Mouse (Mus musculus) monocyte, adult 59 days (primary cell): ENCODE data around the gene Zfp30. TPM values are rescaled to one million over a fixed set of nuclear protein-coding genes. Genes with fewer than 3 reads are reported as not detected.

Source experiments
- total RNA-seq, 2 experiments: library from RNA; stranded (reverse); gene quantifications; one replicate each; pipeline ENCODE4 v1.2.4; 2023

Zfp30 gene
- under 1 TPM; 0.18 to 0.31 TPM for total RNA-seq

DNA sequence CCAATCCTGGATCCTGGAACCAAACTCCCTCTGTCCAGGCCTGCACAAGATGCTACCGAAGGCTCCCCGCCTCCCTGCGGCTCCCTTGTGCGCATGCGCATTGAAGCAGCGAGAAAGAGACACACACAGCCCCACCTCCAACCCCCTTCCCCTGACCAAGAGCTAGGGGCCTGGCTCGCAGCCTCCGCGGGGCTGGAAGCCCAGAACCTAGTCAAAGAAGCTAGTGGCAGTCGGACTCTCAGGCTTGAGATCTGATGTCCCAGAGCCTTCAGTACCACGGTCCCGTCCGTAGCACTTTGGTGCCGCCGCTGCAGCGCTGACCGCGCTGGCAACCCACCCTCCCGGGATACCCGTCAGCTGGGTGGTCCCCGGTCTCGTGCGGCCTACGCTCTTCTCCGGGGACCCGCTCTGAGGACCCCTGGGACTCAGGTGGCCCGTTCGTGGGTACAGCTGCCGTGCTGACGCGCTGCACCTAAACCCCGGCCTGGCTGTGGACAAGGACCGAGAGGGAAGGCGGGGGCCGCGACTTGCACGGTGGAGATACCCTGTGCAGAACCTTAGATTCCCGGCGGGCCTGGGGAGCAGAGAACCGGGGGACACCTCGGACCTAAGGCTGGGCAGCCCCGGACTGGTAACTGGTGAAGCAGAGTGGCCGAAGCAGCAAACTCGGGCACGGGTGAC, at the start of gene Zfp30:
Zfp30 (plus strand) TSS at position 128 of the 681 bp plus-strand sequence.

DNA sequence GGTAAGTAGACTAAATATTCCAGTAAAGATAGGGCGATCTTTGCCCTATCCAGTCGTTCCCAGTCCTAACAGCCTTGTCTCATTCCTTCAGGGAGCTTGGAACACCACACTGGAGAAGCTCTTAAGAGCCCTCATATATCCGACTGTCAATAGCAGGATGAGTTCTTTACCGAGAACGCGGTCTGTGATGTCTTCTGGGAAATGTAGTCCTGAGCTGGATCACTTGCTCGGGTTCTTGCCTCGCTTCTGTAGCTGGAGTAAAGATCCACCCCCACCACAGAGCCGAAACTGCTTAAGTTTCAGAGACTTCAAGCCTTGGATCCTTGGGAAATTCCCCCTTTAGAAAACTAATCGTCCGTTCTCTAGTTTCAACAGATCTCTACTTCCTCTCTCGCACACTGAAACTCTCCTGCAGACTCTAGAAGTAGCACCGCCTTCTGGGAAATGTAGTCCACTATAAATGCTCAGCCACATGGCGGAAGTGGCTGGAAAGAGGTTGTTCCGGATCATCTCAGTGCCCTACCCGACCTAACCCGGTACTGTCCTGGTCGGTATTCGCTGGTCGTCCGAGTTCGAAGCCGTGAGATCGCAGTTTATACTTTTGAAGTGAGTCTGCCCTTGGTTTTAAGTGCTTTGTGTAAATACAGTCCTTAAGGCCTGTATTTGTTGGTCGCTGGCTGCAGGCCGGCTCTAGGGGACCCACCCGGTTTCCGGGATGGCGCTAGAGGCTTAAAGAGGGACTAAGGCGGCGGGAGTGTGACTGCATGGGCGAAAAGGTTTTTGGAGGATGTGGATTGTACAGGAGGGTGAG, 15.5 kb upstream of the Zfp30 start, which contains the start of gene Zfp84:
Zfp84 (plus strand) TSS at position 463 of the 811 bp plus-strand sequence.

DNA sequence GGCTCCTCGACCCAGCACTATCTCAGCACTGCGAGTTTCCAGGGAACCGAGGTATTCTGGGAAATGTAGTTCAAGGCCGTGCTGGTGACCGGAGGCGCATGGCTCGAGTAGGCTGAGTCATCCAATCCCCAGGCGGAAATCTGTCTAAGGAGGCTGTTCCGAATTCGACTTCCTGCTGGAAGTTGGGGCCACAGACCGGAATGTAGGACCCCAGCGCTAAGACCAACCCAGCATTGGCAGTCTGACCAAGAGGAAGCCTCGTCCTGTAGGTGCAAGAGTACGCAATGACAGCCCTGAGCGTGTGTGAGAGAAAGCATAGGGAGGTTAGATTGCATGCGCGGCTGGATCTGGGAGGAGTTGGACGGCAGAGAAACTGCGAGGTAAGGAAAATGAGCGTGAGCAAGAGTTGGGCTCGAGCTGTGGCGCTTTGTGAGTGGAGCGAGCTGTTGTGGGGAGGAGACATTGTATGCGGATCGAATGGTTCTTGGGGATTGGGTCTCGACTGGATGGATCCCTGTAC, 32.2 kb downstream of the Zfp30 start, which contains the start of gene Zfp790:
Zfp790 (plus strand) TSS at position 205 of the 520 bp plus-strand sequence.

Other genes with a start within 250 kb of the Zfp30 start
- not detected for gene Catsperg2, start 57.0 kb upstream of the Zfp30 start, total RNA-seq
- gene Zfp84, start 15.4 kb upstream of the Zfp30 start, total RNA-seq, result 10 to 100 TPM; 18.5 to 18.9 TPM
- 10 to 100 TPM in 1 of 2 experiments, 1 to 10 TPM in 1; 9.7 to 11.2 TPM for gene Zfp790, start 32.1 kb downstream of the Zfp30 start, total RNA-seq
- gene Zfp940, start 69.7 kb downstream of the Zfp30 start, total RNA-seq, result 1 to 10 TPM; 1.2 to 1.9 TPM
- gene Zfp420, start 76.0 kb downstream of the Zfp30 start, total RNA-seq, result 1 to 10 TPM; 3.5 to 3.7 TPM
- gene Zfp27, start 122.6 kb downstream of the Zfp30 start, total RNA-seq, result 1 to 10 TPM; 2.3 to 3.7 TPM
- gene Zfp383, start 124.2 kb downstream of the Zfp30 start, total RNA-seq, result 1 to 10 TPM; 1.6 to 2.3 TPM
- 1 to 10 TPM; 4.8 to 7.2 TPM for gene Zfp74, start 170.1 kb downstream of the Zfp30 start, total RNA-seq
- gene Zfp568, start 200.0 kb downstream of the Zfp30 start, total RNA-seq, result 10 to 100 TPM; 14.3 to 16.7 TPM